Mouse (Mus musculus): ENCODE results near the gene Adamts16.

The Adamts16 gene

GRCm38 (mm10) chr13:70760186-70760585 lies 81.4 kb downstream of the Adamts16 start:
- no peak for DNase-seq

- no peak for DNase-seq
Measured at GRCm38 (mm10) chr13:70746294-70747008, 95.2 kb downstream of the Adamts16 start.

GRCm38 (mm10) chr13:70744416-70745038 lies 97.1 kb downstream of the Adamts16 start:
- no peak for DNase-seq

- no peak for DNase-seq
Measured at GRCm38 (mm10) chr13:70742693-70743092, 98.9 kb downstream of the Adamts16 start.

- no peak for DNase-seq
Measured at GRCm38 (mm10) chr13:70740281-70741240, 101.0 kb downstream of the Adamts16 start.

GRCm38 (mm10) chr13:70738781-70739180 lies 102.8 kb downstream of the Adamts16 start:
- no peak for DNase-seq

GRCm38 (mm10) chr13:70736409-70736808 lies 105.2 kb downstream of the Adamts16 start:
- no peak for DNase-seq

- no peak for DNase-seq
Measured at GRCm38 (mm10) chr13:70734640-70735039, 107.0 kb downstream of the Adamts16 start.

- no peak for DNase-seq
Measured at GRCm38 (mm10) chr13:70733911-70734310, 107.7 kb downstream of the Adamts16 start.

- no peak for DNase-seq
Measured at GRCm38 (mm10) chr13:70733206-70733605, 108.4 kb downstream of the Adamts16 start.

- DNase-seq, result no peak
Measured at GRCm38 (mm10) chr13:70732781-70733180, 108.8 kb downstream of the Adamts16 start.

GRCm38 (mm10) chr13:70731349-70731748 lies 110.3 kb downstream of the Adamts16 start:
- DNase-seq, result no peak

GRCm38 (mm10) chr13:70729996-70730395 lies 111.6 kb downstream of the Adamts16 start:
- no peak for DNase-seq

GRCm38 (mm10) chr13:70726249-70726648 lies 115.4 kb downstream of the Adamts16 start:
- no peak for DNase-seq

- no peak for DNase-seq
Measured at GRCm38 (mm10) chr13:70724635-70725034, 117.0 kb downstream of the Adamts16 start.

- no peak for DNase-seq
Measured at GRCm38 (mm10) chr13:70724108-70724622, 117.4 kb downstream of the Adamts16 start.

GRCm38 (mm10) chr13:70719994-70720393 lies 121.6 kb downstream of the Adamts16 start:
- no peak for DNase-seq

GRCm38 (mm10) chr13:70718814-70719213 lies 122.8 kb downstream of the Adamts16 start:
- DNase-seq, result no peak

- no peak for DNase-seq
Measured at GRCm38 (mm10) chr13:70716022-70716421, 125.6 kb downstream of the Adamts16 start.

- DNase-seq, result no peak
Measured at GRCm38 (mm10) chr13:70714081-70714775, 127.4 kb downstream of the Adamts16 start.

GRCm38 (mm10) chr13:70713331-70713730 lies 128.3 kb downstream of the Adamts16 start:
- DNase-seq, result no peak

GRCm38 (mm10) chr13:70707158-70707854 lies 134.3 kb downstream of the Adamts16 start:
- no peak for DNase-seq
